Mouse (Mus musculus): ENCODE results near the gene Psat1.

Gene Psat1

DNA sequence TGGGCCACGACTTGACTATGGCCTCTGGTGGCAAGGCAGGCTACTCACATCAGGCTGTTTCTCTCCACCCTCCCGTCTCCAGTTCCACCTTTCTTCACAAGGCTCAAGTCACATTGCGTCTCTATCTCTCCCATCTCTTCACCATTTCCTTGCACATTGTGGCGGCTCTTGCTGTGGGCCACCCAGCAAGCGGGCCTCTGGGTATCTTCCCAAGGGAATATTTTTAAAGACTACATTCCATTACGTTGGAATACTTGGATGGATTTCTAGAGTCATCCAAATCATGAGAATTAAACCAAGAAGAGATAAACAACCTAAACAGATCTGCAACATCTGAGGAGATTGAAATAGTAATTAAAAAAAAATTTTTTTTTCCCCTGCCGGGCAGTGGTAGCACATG lies at the start of gene Psat1:
Gene Psat1 (minus strand): TSS at position 101 of the 400 bp plus-strand sequence.
- DNase-seq (ENCODE audit: low spot score): no peak

DNA sequence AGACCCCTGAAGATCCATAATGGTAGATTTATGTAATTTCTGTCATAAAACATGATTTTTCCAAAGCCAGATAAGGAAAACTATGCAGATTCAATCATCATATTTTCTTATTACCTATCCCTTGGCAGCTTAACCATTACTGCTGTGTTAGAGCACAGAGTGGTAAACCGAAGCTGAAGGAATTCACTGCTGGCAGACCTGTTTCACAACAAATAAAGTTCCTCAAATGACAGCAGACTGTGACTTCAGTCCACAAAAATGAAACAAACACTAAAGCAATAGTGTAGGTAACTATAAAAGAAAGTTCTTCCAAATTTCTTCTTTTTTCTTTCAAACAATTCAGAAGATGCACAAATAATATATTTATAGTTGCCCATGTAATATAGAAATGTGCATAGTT lies 43.0 kb upstream of the Psat1 start:
- DNase-seq (ENCODE audit: low spot score): no peak

DNA sequence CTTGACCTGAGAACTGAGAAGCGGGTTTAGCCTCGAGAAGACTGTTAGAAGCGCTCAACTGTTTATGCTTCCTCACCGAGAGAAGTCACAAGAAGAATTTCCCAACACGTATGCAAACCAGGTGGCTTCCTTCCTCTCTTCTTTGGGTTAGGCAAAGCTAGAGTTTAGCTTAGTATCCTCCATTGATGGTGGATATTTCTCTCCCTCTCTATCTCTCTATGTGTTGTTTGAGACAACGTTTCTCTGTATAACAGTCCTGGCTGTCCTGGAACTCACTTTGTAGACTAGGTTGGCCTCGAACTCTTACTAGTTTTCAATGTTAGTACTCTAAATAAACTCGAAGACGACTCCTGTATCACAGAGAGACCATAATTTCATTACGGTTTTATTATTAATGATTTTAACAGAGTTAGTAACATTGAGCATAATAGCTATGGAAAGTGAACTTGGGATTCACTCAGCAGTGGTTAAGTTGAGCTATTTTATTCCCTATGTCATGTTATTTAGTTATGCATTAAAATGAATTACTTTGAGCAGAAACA lies 38.1 kb upstream of the Psat1 start:
- DNase-seq (ENCODE audit: low spot score): no peak

DNA sequence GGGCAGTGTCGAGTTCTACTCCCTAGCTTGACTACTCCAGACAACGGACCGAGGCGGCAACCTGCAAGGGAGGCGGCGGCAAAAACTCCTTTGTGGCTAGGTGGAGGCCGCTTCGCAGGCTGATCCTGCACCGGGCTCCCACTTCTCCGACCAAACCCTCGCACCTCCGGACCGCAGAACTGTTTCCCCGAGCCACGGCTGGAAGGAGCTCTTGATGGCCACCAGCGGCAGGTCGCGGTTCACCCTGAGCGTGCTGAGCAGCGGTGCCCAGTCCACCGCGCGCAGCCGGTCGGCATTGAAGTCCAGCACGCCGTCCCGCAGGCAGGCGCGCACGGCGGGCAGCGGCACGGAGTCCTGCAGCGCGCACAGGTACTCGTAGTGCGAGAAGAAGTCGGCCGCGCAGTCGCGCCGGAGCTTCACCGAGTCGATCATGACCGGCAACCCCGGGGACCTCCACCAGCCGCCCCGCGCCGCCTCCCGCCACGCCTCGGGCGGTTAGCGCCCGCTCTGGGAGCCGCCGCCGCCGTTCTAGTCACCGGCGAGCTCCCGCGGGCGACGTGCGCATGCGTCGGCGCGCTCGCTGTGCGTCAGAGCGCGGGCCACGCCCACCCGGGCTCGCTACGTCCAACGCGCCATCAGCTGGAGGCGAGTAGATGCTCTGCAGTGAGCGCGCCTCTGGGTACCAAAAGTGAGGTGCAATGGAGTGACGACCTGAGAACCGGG lies 37.5 kb upstream of the Psat1 start, which contains the start of gene Cep78:
Gene Cep78 (minus strand): TSS at position 541 of the 723 bp plus-strand sequence.
- peak; percentile 96 for DNase-seq (ENCODE audit: low spot score)

DNA sequence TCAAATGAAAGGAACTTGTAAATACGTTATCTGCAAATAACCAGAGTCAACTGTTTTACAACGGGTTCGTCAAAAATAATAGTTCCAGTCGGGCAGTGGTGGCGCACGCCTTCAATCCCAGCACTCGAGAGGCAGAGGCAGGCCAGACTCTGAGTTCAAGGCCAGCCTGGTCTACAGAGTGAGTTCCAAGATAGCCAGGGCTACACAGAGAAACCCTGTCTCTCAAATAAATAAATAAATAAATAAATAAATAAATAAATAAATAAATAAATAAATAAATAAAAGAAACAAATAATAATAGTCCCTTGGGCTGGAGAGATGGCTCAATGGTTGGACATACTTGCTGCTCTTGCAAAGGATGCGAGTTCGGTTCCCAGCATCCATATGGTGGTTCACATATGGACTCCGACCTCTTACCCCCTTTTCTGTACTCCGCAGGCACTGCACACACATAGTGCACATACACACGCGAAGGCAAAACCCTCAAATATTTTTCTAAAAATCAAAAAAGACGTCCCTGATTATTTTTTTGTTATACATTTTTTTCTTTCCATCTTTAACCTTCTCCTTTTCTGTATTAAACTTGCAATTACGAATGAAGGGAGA lies 36.7 kb upstream of the Psat1 start:
- no peak for DNase-seq (ENCODE audit: low spot score)

DNA sequence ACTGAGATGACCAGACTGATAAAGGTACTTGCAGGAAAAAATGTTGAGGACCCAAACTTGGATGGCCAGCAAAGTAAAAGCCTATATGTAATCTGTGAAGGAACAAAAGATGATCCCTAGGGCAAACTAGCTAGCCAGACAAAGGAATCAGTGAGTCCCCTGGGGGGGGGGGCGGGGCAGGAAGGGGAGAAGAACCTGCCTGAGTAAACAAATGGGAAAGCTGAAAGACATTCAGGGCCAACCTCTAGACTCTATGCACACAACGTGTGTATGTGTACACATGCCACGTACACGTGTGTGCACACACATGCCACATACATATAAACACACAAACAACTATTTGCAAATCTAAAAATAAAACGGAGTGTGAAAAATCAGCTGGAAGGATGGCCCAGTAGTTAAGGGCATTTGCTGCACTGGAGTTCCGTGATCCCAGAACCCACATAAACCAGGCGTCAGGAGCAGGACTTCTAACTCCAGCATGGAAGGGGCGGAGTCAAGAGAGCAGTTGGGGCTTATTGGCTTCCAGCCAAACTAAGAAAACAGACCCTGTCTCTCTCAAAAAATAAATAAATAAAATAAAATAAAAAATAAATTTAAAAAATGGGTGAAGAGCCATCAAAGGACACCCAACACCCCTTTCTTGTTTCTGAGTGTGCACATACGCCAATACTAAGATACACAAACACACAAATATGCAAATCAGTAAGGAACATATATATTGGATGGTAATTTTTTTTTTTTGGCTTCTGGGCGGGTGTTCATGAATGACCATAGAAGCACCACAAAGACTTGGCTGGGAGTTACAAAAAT lies 36.0 kb upstream of the Psat1 start:
- DNase-seq (ENCODE audit: low spot score): no peak

DNA sequence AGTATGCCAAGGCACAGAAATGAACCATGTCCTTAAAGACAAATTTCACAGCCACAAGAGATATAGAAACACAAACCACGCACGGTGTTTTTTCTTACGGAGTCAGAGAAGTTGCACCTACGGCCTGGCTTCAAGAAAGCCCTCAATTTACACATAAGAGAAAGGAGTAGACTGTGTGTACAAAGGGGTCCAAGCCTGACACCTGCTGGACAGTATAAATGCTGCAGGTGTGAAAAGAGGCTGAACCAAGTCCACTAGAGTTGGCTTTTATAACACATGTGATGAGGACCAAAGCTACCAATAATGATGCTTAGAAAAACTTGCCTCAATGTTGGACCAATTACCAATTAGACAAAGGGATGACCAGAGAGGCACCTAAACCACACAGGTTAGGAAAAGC lies 34.7 kb upstream of the Psat1 start:
- peak; percentile 72 for DNase-seq (ENCODE audit: low spot score)

DNA sequence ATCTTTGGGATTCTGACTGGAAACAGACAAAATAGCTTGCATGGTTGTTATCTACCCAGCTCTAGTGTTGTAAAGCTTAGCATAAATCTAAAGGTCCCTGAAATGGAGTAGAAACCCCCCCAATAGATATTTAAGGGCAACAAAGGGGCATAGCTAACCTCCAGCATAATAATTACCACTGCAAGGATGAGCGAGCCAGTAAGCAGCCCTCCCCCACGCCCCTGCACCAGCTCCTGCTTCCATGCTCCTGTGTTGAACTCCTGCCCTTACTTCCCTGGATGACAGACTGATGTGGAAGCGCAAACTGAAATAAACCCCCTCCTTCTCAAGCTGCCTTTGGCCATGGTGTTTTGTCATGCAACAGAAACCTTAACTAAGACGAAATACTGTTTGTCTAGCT lies 26.2 kb upstream of the Psat1 start:
- DNase-seq (ENCODE audit: low spot score): no peak

DNA sequence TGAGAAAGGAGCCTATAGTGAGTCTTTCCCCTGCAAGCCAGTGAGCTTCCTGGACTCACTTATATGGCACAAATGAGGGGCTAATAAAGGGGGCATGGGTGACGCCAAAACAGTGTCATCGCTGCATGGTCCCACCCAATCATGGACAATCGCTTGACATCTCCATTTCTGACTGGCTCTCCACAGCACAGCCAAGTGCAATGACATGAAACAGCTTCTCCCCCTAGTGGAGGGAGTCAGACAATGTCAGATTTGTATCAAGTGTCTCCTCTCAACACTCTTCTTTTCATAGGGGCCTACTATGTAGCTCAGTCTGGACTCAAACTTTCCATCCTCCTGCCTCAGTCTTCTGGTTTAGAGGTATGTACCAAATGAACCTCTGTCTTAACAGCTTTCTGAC lies 17.9 kb upstream of the Psat1 start:
- DNase-seq (ENCODE audit: low spot score): no peak

DNA sequence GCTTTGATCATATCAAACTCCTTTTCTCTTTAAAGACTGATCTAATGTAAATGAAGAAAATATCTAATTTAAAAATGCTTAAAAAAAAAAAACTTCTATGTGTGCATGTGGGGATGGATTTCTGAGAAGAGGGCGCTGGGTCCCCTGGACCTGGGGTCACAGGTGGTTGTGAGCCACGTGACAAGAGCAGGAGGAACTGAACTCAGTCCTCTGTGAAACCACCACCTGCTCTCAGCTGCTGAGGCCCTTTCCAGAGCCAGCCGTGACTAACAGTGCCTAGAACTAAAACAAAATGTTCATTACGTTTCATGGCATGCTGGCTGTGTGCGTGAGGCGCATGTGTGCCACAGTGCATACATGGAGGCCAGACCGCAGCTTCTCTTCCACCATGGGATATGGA lies 17.4 kb upstream of the Psat1 start:
- no peak for DNase-seq (ENCODE audit: low spot score)

DNA sequence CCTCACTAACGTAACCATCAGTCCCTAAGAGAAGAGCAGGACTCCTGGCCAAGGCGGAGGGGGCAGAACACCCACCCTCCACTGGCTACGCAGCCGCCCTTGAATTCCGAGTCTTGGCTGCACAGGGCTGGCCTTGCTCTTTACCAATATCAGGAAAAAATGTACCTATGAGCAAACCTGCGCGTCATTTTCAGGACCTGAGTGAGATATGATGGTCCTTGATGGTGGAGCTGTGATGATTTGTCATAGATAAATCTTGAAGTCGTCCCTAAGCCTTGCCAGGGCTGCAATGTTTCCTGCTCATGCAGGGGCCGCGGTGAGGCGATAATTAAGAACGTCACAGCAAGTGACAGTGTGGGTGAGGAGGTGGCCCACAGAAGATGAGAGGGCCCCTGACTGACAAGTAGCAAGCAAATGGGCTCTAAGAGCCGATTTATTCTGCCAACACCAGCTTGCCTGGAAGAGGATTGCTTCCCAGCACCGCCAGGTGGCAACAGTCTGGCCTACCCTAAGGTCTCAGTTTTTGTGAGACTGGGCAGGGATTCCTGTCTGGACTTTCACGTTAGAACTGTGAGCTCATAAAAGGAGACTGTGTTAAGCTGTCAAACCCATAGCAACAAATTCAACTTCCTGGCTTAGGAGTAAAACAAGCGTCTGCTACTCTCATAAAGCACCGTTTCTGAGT lies 16.0 kb upstream of the Psat1 start:
- DNase-seq (ENCODE audit: low spot score): no peak

DNA sequence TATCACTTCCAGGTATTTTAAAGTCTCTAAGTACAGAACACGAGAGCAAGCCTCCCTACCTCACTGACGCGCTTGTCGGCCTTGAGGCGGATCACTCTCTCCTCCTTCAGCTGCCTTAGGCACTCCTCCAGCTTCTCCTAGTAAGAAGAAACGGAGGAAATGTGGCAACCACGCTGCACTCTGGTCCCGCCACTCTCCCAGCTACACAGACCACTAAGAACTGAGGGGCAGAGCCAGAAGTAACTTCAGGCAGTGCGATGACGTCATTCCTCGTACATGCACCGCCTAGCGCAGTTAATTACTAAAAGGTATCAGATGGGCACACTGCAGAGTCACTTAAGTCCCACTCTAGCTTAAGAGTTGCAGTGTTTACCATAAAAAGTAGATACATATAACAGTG lies 15.2 kb upstream of the Psat1 start:
- no peak for DNase-seq (ENCODE audit: low spot score)

DNA sequence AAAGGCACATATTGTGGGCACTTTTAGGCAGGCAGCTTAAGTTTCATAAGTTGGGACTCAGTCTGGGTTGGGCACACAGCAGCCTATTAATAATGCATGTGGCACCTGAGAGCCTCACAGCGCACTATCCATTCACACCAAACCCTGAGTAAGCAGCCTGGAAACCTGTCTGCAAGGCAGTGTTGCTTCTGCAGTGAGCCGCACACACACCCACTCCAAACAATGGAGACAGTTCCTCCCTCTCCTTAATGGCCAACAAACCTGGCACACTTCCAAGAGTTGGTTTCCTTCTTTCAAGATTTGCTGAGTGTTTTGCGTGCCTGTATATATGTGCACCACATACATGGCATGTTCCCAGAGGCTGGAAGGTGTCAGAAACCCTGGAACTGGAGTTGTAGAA lies 3.1 kb upstream of the Psat1 start:
- DNase-seq (ENCODE audit: low spot score): no peak

DNA sequence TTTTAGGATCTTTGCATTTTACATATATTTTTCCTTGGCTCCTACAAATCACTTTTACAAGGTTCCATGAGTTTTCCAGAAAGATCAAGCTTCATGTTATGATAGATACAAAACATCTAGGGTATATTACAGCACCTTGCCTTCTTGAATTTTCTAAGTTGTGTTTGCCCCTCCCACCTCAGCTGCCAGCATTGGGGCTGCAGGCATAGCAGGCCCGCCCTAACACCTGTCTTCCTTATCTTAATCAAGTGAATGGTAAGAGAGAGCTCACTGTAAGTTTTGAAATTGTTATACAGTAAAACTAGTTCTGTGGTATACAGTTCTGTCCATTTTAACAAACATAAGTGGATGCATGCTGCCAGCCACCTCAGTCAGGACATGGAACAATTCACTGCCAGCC lies 1.7 kb upstream of the Psat1 start:
- no peak for DNase-seq (ENCODE audit: low spot score)

DNA sequence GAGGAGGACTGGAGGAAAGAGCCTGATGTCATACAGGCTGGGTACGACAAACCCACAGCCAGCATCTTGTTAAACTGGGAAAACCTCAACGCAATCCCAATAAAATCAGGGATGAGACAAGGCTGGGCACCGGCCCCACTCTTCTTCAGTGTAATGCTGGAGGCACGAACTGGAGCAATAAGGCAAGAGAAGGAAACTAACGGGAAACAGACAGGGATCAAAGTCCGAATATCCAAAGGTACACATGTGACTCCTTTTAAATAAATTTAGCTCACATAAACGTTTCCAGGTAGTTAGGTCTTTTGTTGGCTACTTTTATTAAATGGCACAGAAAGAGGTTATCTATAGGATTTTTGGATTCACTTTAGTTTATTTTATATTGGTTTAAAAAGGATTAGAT lies 1.3 kb upstream of the Psat1 start:
- no peak for DNase-seq (ENCODE audit: low spot score)

DNA sequence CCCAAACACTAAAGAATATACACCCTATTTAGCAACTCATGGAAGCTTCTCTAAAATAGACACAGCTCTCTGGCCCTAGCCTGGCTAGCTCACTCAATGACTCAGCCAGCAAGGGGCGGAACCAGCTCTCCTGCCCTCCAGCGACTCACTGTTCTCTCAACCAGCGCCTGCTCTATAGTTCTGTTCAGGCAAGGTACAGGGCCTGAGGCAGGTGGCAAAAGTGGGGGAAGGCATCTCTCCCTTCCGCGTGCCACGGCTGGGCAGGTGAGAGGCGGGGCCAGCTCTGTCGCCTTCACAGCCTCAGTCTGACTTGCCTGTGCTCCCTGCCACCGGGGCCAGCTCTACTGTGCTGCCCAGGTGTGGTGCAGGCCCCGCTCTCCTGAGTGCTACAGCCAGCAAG lies 474 bp downstream of the Psat1 start:
- DNase-seq (ENCODE audit: low spot score): no peak

DNA sequence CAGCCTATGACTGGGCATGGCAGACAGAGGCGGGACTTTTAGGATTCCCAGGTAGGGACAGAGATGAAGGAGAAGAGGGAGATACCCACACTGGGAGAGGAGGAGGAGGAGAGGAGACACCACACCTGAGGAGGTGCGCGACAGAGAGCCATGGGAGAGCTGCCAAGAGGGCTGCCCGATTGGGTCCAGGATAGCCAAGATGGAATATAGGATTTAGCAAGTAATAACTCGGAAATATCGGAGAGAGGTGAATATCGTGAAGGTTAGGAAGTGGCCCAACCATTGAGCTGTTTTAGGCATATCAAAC lies 4.1 kb downstream of the Psat1 start:
- no peak for DNase-seq (ENCODE audit: low spot score)

DNA sequence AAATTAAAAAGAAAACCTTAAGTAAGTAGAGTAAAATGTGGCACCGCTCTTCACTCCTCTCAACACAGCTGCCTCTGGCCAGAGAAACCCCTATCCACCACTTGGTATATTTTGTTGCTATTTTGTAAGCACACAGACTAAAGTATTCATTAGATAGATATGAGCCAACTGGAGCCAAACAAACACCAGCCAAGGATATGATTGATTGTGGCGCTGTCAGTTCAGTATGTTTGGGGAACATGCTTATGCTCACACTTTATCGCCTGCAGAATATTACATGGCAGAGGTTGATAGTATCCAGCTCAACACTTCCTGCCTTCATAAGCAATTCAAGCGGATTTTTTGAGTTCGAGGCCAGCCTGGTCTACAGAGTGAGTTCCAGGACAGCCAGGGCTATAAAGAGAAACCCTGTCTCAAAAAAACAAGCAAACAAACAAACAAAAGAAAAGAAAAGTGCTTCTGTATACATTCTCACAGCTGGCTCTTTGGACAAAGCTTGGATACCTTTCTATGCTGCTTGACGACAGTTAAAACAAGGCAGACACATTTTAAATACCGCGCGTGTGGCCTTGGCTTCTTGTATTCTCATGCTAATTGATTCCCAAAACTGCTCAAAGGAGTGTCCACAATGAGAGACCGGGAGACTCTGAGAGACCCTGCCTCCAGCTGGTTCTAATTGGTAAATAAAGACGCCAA lies 4.6 kb downstream of the Psat1 start:
- no peak for DNase-seq (ENCODE audit: low spot score)

DNA sequence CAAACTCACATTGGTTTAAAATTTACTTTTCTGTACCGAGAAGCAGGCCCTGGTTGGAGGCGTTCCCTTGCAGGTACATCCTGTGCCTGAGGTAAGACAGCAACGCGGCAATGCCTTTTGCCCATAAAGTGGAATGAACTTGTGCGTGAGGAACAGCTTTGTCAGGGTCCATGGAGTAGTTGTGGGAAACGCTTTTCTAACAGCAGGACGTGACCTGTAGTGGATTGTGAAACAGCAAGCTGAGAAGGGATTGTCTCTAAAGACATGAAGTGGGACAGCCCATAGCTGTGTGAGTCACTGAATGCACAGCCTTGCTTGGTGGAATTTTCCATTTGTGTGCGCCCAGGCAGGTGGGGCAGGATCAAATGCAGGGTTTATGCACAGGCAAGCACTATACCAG lies 5.7 kb downstream of the Psat1 start:
- no peak for DNase-seq (ENCODE audit: low spot score)

DNA sequence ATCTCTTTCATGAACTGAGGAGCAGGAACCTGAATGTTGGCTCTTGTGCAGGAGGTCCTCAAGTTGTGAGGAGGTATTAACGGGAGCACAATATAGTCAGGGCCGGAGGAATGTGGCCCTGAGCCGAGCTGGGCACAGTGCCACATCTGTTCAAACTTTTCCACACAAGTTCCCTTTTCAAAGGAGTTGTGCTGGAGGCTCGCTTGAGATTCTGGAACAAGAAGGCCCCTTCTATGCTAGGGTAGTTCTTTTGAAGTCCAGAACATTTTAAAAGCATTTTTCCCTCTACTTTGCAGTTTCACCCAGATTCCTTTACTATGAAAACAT lies 21.5 kb downstream of the Psat1 start:
- peak; percentile 91 for DNase-seq (ENCODE audit: low spot score)

DNA sequence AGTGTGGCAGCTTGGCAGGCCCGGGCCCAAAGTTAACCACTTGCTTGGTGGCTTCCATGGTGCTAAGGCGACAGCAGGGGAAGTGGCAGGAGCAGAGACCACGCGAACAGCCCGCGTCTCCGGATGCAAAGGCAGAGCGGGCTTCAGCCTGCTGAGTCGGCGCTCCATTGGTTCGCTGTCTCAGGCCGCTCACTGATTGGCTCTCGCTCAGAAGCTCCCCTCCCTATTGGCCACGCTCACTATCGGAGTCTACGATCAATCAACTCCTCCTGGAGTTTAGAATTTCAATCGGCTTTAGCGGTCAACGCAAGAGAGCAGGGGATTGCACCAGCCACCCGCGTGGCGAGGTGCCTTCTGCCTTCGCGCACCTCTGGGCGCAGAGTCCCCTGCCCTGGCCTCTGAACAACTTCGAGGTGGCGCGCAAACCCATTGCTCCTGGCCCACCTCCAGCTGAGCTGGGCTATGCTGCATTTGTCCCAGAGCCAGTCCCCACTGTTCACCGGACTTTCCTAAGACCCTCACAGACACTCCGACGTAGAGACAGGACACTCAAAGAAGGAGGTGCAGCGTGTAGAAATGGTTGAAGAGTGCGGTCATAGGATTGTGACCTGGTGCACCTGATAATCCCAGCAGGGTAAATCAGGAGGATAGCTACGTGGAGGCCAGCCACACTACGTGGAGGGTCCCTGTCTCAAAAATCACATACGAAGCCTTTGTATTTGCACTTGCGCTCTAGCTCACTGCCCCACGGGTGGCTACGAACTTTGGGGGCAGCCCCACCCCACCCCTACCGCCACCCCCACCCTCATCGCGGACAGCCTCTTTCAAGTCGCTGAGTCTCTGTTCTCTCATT lies 22.0 kb downstream of the Psat1 start:
- DNase-seq (ENCODE audit: low spot score): peak; percentile 84
